Mouse (Mus musculus): ENCODE data around the gene Tnnt3. TPM values are rescaled to one million over a fixed set of nuclear protein-coding genes. Genes with fewer than 3 reads are reported as not detected.

Gene Tnnt3
- total and polyA plus RNA-seq, 3 experiments: not detected

GRCm38 (mm10) chr7:142458676-142459298 is 39.8 kb upstream of the Tnnt3 start:
- H3K27ac ChIP-seq (ENCODE audit: control insufficient read depth, low read depth, low read length): no peak overlapping the region
- no peak for DNase-seq (ENCODE audit: low read depth, low spot score)
- no peaks in the 10 kb centered on the region for H3K79me2 ChIP-seq (ENCODE audit: control insufficient read depth, insufficient read depth, low read length, poor library complexity)
- H3K4me1 ChIP-seq (ENCODE audit: control insufficient read depth in 1 of 2, insufficient read depth in 2 of 2, low read length in 2 of 2): no peaks in the 10 kb centered on the region
- H3K9ac ChIP-seq (ENCODE audit: control insufficient read depth, low read depth, low read length, poor library complexity, severe bottlenecking): no peak overlapping the region
- no peak overlapping the region for H3K4me3 ChIP-seq (ENCODE audit: control insufficient read depth in 1 of 2, insufficient read depth in 1 of 2, low read depth in 2 of 2, low read length in 2 of 2)
- TF ChIP-seq NRF1 (IDR thresholded peaks at IDR 0.05; ENCODE audit: insufficient read depth, low read depth, low read length, poor library complexity, severe bottlenecking) (no peak), MAX (IDR thresholded peaks at IDR 0.05; ENCODE audit: low read length) (no peak), ZC3H11A (IDR thresholded peaks at IDR 0.05; ENCODE audit: low read depth, low read length) (no peak), SMC3 (IDR thresholded peaks at IDR 0.05; ENCODE audit: low read depth, low read length) (no peak), EP300 (IDR thresholded peaks at IDR 0.05; ENCODE audit: low read depth in 1 of 2, low read length in 2 of 2) (no peak), MYC (IDR thresholded peaks at IDR 0.05; ENCODE audit: low read depth, low read length) (no peak), GABPA (IDR thresholded peaks at IDR 0.05; ENCODE audit: low read depth, low read length) (no peak), ZMIZ1 (IDR thresholded peaks at IDR 0.05; ENCODE audit: low read depth, low read length) (no peak), HCFC1 (IDR thresholded peaks at IDR 0.05; ENCODE audit: low read depth, low read length) (no peak), TBP (IDR thresholded peaks at IDR 0.05; ENCODE audit: low read depth, low read length) (no peak)
- H3K9me3 ChIP-seq (replicated peaks; ENCODE audit: insufficient read depth, low read length): no peaks in the 10 kb centered on the region
- no peaks in the 10 kb centered on the region for H3K36me3 ChIP-seq (ENCODE audit: control insufficient read depth in 1 of 2, insufficient read depth in 2 of 2, low read length in 2 of 2)
- H3K27me3 ChIP-seq (ENCODE audit: control insufficient read depth in 1 of 2, insufficient read depth in 2 of 2, low read length in 2 of 2): no peaks in the 10 kb centered on the region; a peak in 1 of 4 replicates

GRCm38 (mm10) chr7:142459299-142459691 is 39.3 kb upstream of the Tnnt3 start:
- Histone ChIP-seq H3K4me1 (ENCODE audit: control insufficient read depth in 1 of 2, insufficient read depth in 2 of 2, low read length in 2 of 2) (no peaks in the 10 kb centered on the region), H3K9me3 (replicated peaks; ENCODE audit: insufficient read depth, low read length) (no peaks in the 10 kb centered on the region), H3K4me3 (ENCODE audit: control insufficient read depth in 1 of 2, insufficient read depth in 1 of 2, low read depth in 2 of 2, low read length in 2 of 2) (no peak overlapping the region), H3K36me3 (ENCODE audit: control insufficient read depth in 1 of 2, insufficient read depth in 2 of 2, low read length in 2 of 2) (no peaks in the 10 kb centered on the region), H3K9ac (ENCODE audit: control insufficient read depth, low read depth, low read length, poor library complexity, severe bottlenecking) (no peak overlapping the region), H3K27ac (ENCODE audit: control insufficient read depth, low read depth, low read length) (no peak overlapping the region), H3K27me3 (ENCODE audit: control insufficient read depth in 1 of 2, insufficient read depth in 2 of 2, low read length in 2 of 2) (no peaks in the 10 kb centered on the region; a peak in 1 of 4 replicates), H3K79me2 (ENCODE audit: control insufficient read depth, insufficient read depth, low read length, poor library complexity) (no peaks in the 10 kb centered on the region)
- TF ChIP-seq ZC3H11A (IDR thresholded peaks at IDR 0.05; ENCODE audit: low read depth, low read length): no peak
- no peak for TF ChIP-seq UBTF (IDR thresholded peaks at IDR 0.05; ENCODE audit: borderline replicate concordance, insufficient read depth, low read depth, low read length)
- TF ChIP-seq ZNF384 (IDR thresholded peaks at IDR 0.05; ENCODE audit: low read depth, low read length): no peak
- TF ChIP-seq RAD21 (IDR thresholded peaks at IDR 0.05; ENCODE audit: low read depth, low read length): no peak
- no peak for TF ChIP-seq MAX (IDR thresholded peaks at IDR 0.05; ENCODE audit: low read length)
- TF ChIP-seq EP300 (IDR thresholded peaks at IDR 0.05; ENCODE audit: low read depth in 1 of 2, low read length in 2 of 2): no peak
- DNase-seq (ENCODE audit: low read depth, low spot score): no peak

GRCm38 (mm10) chr7:142460636-142461077 is 38.0 kb upstream of the Tnnt3 start, which contains the start of gene Lsp1:
Lsp1 (plus strand) TSS chr7:142460809.
- Histone ChIP-seq H3K27ac (ENCODE audit: control insufficient read depth, low read depth, low read length) (no peak within 1 kb of the TSS), H3K36me3 (ENCODE audit: control insufficient read depth in 1 of 2, insufficient read depth in 2 of 2, low read length in 2 of 2) (no peaks in the 10 kb centered on the region), H3K4me3 (ENCODE audit: control insufficient read depth in 1 of 2, insufficient read depth in 1 of 2, low read depth in 2 of 2, low read length in 2 of 2) (no peak within 1 kb of the TSS), H3K79me2 (ENCODE audit: control insufficient read depth, insufficient read depth, low read length, poor library complexity) (no peaks in the 10 kb centered on the region), H3K9ac (ENCODE audit: control insufficient read depth, low read depth, low read length, poor library complexity, severe bottlenecking) (no peak within 1 kb of the TSS), H3K27me3 (ENCODE audit: control insufficient read depth in 1 of 2, insufficient read depth in 2 of 2, low read length in 2 of 2) (no peaks in the 10 kb centered on the region), H3K9me3 (replicated peaks; ENCODE audit: insufficient read depth, low read length) (no peaks in the 10 kb centered on the region), H3K4me1 (ENCODE audit: control insufficient read depth in 1 of 2, insufficient read depth in 2 of 2, low read length in 2 of 2) (no peaks in the 10 kb centered on the region)
- TF ChIP-seq ZNF384 (IDR thresholded peaks at IDR 0.05; ENCODE audit: low read depth, low read length): 0 out of 2 replicates have a peak, but pooled peaks have one; percentile 27
- TF ChIP-seq POLR2AphosphoS2 (IDR thresholded peaks at IDR 0.05; ENCODE audit: low read length): no peak
- no peak for DNase-seq (ENCODE audit: low read depth, low spot score)
